Mouse (Mus musculus) midbrain, embryonic 10.5 days (tissue): Measurements from ENCODE around the gene Myh3. TPM values are rescaled to one million over a fixed set of nuclear protein-coding genes. Genes with fewer than 3 reads are reported as not detected.

Experiments
- DNase-seq: peaks from one replicate; pipeline ENCODE4 v3.0.0-alpha.2; 2017; ENCODE audit warnings: low spot score
- H3K27ac ChIP-seq: fragments of 300-500 bp; sonication (generic); replicated peaks from 2 replicates; pipeline ENCODE4 v1.5.1; 2016; ENCODE audit warnings: mild to moderate bottlenecking
- H3K27me3 ChIP-seq: fragments of 300-500 bp; sonication (generic); 2 replicates; pipeline ENCODE4 v1.6.1; 2016; ENCODE audit warnings: low read depth, mild to moderate bottlenecking; ENCODE audit not compliant: poor library complexity, severe bottlenecking
- H3K36me3 ChIP-seq: fragments of 300-500 bp; sonication (generic); 2 replicates; pipeline ENCODE4 v1.6.1; 2016; ENCODE audit warnings: mild to moderate bottlenecking, moderate library complexity
- H3K4me1 ChIP-seq: fragments of 300-500 bp; sonication (generic); 2 replicates; pipeline ENCODE4 v1.6.1; 2016
- H3K4me3 ChIP-seq: fragments of 300-500 bp; sonication (generic); 2 replicates; pipeline ENCODE4 v1.5.1; 2016; ENCODE audit warnings: mild to moderate bottlenecking, moderate library complexity
- H3K9me3 ChIP-seq: fragments of 300-500 bp; sonication (generic); replicated peaks from 2 replicates; pipeline ENCODE4 v1.6.1; 2016; ENCODE audit warnings: mild to moderate bottlenecking
- WGBS: fragments of 180-500 bp; shearing (Covaris S2); methylation state at CpG from one replicate; pipeline ENCODE4 v1.1.7; 2016; 5-methylcytosine and 5-hydroxymethylcytosine counted together
- polyA plus RNA-seq: library from polyadenylated mRNA; unstranded; fragments of >200 nt; fragmentation: Nextera tagmentation; extraction: Ambion mirVana; gene quantifications from 2 replicates; pipeline ENCODE4 v1.2.1, GENCODE M21; 2016

The Myh3 gene
- polyA plus RNA-seq, 1 experiment from 2014 or later, result 0.11 TPM

DNA sequence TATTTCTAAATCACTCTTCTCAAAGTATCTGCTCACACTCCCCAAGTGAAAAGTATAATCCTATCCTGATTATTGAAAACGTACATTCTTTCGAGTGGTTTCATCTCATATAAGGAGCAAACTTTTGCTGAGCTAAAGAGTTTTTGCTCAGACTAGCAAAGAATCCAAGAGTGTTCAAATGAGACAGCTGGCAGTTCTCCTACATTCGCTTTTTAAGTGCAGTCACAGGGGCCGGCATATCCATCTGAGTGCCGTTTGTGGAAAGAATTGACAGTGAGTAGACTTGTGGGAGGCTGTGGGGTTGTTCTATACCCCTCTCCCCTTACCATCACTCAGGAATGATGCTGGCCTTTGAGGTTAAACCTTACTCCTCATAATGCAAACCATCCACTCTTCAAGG lies 62.1 kb downstream of the Myh3 start:
- Histone ChIP-seq H3K36me3 (no peaks in the 10 kb centered on the region), H3K9me3 (no peaks in the 10 kb centered on the region), H3K27me3 (peaks cover 30% of the 10 kb centered on the region), H3K27ac (no peak overlapping the region), H3K4me1 (0 out of 2 replicates have a peak, but pooled peaks cover 4% of the 10 kb centered on the region), H3K4me3 (no peak overlapping the region)
- DNase-seq, result no peak
- WGBS, result 91% methylated on average over 5 of the region's 5 CpGs

- peaks cover 39% of the 10 kb centered on the region for H3K27me3 ChIP-seq
- no peak overlapping the region for H3K4me3 ChIP-seq
- no peak overlapping the region for H3K27ac ChIP-seq
- no peaks in the 10 kb centered on the region for H3K9me3 ChIP-seq
- 83% methylated on average over 6 of the region's 6 CpGs for WGBS
- 0 out of 2 replicates have a peak, but pooled peaks cover 4% of the 10 kb centered on the region for H3K4me1 ChIP-seq
- no peak for DNase-seq
- H3K36me3 ChIP-seq, result no peaks in the 10 kb centered on the region
Measured at GRCm38 (mm10) chr11:67141031-67141430, 62.9 kb downstream of the Myh3 start.

- no peaks in the 10 kb centered on the region for H3K36me3 ChIP-seq
- H3K4me1 ChIP-seq, result 0 out of 2 replicates have a peak, but pooled peaks cover 4% of the 10 kb centered on the region
- H3K4me3 ChIP-seq, result no peak overlapping the region
- no peak for DNase-seq
- H3K9me3 ChIP-seq, result no peaks in the 10 kb centered on the region
- H3K27me3 ChIP-seq, result peaks cover 49% of the 10 kb centered on the region
- H3K27ac ChIP-seq, result no peak overlapping the region
- 62% methylated on average over 4 of the region's 4 CpGs for WGBS
Measured at GRCm38 (mm10) chr11:67142047-67142446, 63.9 kb downstream of the Myh3 start.

DNA sequence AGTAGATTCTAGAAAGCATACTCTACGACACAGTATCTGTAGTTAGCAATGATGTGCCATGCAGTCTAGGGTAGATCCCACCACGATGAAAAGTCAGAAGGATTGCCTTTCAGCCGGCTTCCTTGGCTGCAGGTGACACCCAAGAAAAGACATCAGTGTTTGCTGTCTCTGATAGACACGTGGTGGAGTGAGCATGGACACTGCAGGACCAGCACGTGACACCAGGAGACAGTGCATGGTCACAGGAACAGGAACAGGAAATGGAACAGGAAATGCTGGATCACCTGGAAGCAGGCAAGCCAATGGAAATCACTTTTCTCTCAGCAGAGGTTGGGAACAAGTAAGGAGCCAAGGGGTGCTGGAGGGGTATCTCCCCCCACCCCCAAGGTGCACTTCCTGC lies 65.0 kb downstream of the Myh3 start:
- 82% methylated on average over 5 of the region's 5 CpGs for WGBS
- Histone ChIP-seq H3K36me3 (no peaks in the 10 kb centered on the region), H3K4me1 (0 out of 2 replicates have a peak, but pooled peaks cover 4% of the 10 kb centered on the region), H3K4me3 (no peak overlapping the region), H3K27me3 (peaks cover 59% of the 10 kb centered on the region), H3K9me3 (no peaks in the 10 kb centered on the region), H3K27ac (no peak overlapping the region)
- no peak for DNase-seq

- DNase-seq, result no peak
- Histone ChIP-seq H3K36me3 (no peaks in the 10 kb centered on the region), H3K9me3 (no peaks in the 10 kb centered on the region), H3K27ac (no peak overlapping the region), H3K4me1 (0 out of 2 replicates have a peak, but pooled peaks cover 10% of the 10 kb centered on the region), H3K4me3 (no peak overlapping the region), H3K27me3 (peaks cover 60% of the 10 kb centered on the region)
- 89% methylated on average over 4 of the region's 4 CpGs for WGBS
Measured at GRCm38 (mm10) chr11:67143863-67144498, 65.9 kb downstream of the Myh3 start.

DNA sequence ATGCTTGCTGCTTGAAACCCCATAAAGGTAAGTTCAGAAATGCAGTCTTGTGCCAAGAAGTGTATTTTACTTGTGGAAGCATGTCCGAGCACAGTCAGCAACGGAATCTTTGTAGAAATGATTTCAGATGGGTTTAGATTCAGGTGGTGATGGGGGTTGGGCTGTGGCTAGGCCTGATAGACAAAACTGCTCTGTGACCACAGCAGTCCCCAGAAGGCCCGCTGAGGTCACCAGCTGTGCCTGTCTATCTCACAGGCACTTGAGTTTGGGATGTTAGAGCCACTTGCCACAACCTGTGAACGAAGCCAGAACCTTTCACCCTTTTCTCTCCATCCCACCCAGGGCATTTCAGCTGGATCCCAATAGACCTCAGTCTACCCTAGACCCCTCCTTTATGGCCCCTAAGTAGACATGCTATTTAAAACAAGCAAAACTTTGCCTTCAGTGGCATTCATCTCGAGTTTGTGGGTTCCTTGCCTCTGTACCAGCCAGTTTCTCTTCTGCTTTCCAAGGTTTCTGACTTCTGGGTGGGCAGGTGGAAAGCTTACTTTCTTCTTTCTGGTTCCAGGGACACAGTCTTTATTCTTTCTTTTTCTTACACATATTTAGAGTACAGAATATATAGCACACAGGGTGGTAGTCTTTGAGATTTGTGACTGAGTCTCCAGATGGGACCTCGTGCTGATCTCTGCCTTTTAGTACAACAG lies 66.6 kb downstream of the Myh3 start:
- no peak for DNase-seq
- H3K27ac ChIP-seq, result no peak overlapping the region
- H3K27me3 ChIP-seq, result peaks cover 60% of the 10 kb centered on the region
- H3K36me3 ChIP-seq, result no peaks in the 10 kb centered on the region
- no peak overlapping the region for H3K4me3 ChIP-seq
- WGBS, result 78% methylated on average over 6 of the region's 6 CpGs
- 0 out of 2 replicates have a peak, but pooled peaks cover 10% of the 10 kb centered on the region for H3K4me1 ChIP-seq
- H3K9me3 ChIP-seq, result no peaks in the 10 kb centered on the region

GRCm38 (mm10) chr11:67145482-67146408 lies 67.6 kb downstream of the Myh3 start:
- Histone ChIP-seq H3K9me3 (no peaks in the 10 kb centered on the region), H3K36me3 (no peaks in the 10 kb centered on the region), H3K4me3 (no peak overlapping the region), H3K27me3 (peaks cover 60% of the 10 kb centered on the region), H3K4me1 (0 out of 2 replicates have a peak, but pooled peaks cover 10% of the 10 kb centered on the region), H3K27ac (no peak overlapping the region)
- WGBS, result 89% methylated on average over 5 of the region's 5 CpGs
- DNase-seq, result no peak

- no peaks in the 10 kb centered on the region for H3K36me3 ChIP-seq
- H3K9me3 ChIP-seq, result no peaks in the 10 kb centered on the region
- peaks cover 60% of the 10 kb centered on the region for H3K27me3 ChIP-seq
- no peak overlapping the region for H3K27ac ChIP-seq
- 90% methylated on average over 4 of the region's 4 CpGs for WGBS
- H3K4me3 ChIP-seq, result no peak overlapping the region
- no peak for DNase-seq
- H3K4me1 ChIP-seq, result 0 out of 2 replicates have a peak, but pooled peaks cover 10% of the 10 kb centered on the region
Measured at GRCm38 (mm10) chr11:67146409-67147282, 68.5 kb downstream of the Myh3 start.

- WGBS, result 96% methylated on average over 12 of the region's 12 CpGs
- H3K36me3 ChIP-seq, result no peaks in the 10 kb centered on the region
- no peak for DNase-seq
Measured at GRCm38 (mm10) chr11:67147283-67147921, 69.3 kb downstream of the Myh3 start.

DNA sequence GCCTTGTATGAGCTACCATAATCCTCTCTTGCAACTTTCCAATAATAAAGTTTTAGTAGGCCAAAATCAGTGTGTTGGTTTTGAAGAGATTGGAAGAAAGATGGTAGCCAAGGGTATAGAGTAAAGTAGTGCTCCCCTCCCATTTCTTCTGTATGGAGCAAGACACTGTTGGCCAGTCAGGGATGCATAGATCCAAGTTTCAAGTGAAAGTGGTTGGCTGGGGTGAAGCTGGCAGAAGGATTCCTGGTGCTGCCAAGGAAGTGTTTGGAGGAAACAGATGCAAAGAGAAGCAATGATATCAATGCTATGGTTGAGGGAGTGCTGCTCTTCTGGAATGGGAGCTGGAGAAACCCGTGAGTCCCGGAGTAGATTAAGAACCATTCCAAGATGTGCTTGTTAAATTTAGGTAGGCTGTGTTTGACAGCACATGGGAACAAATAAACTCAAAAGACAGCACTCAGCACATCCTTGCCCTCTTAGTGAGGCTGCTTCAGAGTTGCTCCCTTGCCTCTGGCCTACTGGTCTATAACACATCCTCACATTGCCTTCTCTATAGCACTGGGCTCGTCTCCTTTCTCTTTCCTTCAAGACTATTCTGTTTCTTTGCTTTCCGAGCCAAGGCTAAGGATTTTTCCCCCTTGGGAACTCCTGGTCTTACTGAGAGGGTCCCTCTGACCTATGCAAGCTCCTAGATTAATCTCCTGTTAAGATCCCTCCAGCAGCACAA lies 70.3 kb downstream of the Myh3 start:
- Histone ChIP-seq H3K27me3 (peaks cover 54% of the 10 kb centered on the region), H3K4me1 (peaks cover 12% of the 10 kb centered on the region), H3K27ac (no peak overlapping the region), H3K9me3 (no peaks in the 10 kb centered on the region), H3K4me3 (no peak overlapping the region), H3K36me3 (no peaks in the 10 kb centered on the region)
- no peak for DNase-seq
- 71% methylated on average over 4 of the region's 4 CpGs for WGBS

More at GRCm38 (mm10) chr11:67147283-67147921, 69.3 kb downstream of the Myh3 start:
- no peaks in the 10 kb centered on the region for H3K9me3 ChIP-seq
- 0 out of 2 replicates have a peak, but pooled peaks cover 6% of the 10 kb centered on the region for H3K4me1 ChIP-seq
- no peak overlapping the region for H3K4me3 ChIP-seq
- H3K27me3 ChIP-seq, result peaks cover 59% of the 10 kb centered on the region
- H3K27ac ChIP-seq, result no peak overlapping the region

DNA sequence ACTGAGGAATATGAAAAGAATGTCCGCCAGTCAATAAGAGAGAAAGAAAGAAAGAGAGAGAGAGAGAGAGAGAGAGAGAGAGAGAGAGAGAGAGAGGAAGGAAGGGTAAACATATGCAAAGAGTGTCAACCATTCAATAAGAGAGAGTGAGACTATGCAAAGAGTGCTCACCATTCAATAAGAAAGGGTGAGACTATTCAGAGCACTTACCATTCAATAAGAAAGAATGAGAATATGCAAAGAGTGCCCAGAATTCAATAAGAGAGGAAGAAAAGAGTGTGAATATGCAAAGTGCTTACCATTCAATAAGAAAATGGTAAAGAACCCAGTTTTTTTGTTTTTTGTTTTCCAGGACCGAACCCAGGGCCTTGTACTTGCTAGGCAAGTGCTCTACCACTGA lies 72.1 kb downstream of the Myh3 start:
- peaks cover 44% of the 10 kb centered on the region for H3K27me3 ChIP-seq
- H3K9me3 ChIP-seq, result no peaks in the 10 kb centered on the region
- no peak overlapping the region for H3K27ac ChIP-seq
- H3K36me3 ChIP-seq, result no peaks in the 10 kb centered on the region
- peaks cover 12% of the 10 kb centered on the region for H3K4me1 ChIP-seq
- no peak for DNase-seq
- no peak overlapping the region for H3K4me3 ChIP-seq
- 82% methylated on average over 2 of the region's 2 CpGs for WGBS
